Mouse (Mus musculus) C2C12 (cell line): ENCODE data around the gene Slc23a2.

ENCODE experiments used
- CTCF ChIP-seq: IDR thresholded peaks from one replicate; pipeline ENCODE4 v1.5.1; 2011; ENCODE audit not compliant: control insufficient read depth, insufficient read depth, insufficient read length
- USF1 ChIP-seq: IDR thresholded peaks from one replicate; pipeline ENCODE4 v1.6.1; 2011; ENCODE audit warnings: low read depth, mild to moderate bottlenecking, control low read depth, moderate library complexity

DNA sequence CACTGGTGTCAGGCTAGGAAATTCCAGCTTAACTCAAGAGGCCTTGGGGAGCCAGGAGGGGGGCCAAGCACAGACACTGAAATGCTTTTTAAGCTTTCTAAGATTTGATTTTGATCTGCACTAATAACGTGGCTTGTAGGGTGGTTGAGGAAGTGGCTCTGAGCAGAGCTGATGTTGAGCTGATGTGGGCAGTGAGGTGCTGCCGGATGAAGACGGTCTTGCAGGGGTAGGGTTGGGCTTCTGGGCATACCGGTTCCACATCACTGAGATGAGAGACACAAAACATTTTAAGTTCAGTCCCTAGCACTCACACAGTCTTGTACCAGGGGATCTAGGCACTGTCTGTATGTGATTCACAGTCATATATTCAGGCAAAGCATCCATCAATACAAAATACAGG, 46.5 kb downstream of the Slc23a2 start:
- TF ChIP-seq CTCF: no peak
- no peak for TF ChIP-seq USF1
